Mouse (Mus musculus) ES-E14 (cell line): ENCODE measurements around the gene Pigs.

ENCODE experiments used
- CHD2 ChIP-seq: IDR thresholded peaks from 2 replicates; pipeline ENCODE4 v1.6.1; 2014; ENCODE audit warnings: mild to moderate bottlenecking, low read depth, low read length, inconsistent platforms
- HCFC1 ChIP-seq: IDR thresholded peaks from 2 replicates; pipeline ENCODE4 v1.6.1; 2012; ENCODE audit warnings: low read length, inconsistent platforms, borderline replicate concordance; ENCODE audit not compliant: insufficient read depth
- MAFK ChIP-seq: IDR thresholded peaks from 2 replicates; pipeline ENCODE4 v1.6.1; 2014; ENCODE audit warnings: mild to moderate bottlenecking, low read depth, low read length, inconsistent platforms; ENCODE audit not compliant: insufficient read depth
- ZC3H11A ChIP-seq: IDR thresholded peaks from 2 replicates; pipeline ENCODE4 v1.6.1; 2012; ENCODE audit warnings: low read depth, mild to moderate bottlenecking, inconsistent platforms, low read length, borderline replicate concordance
- ZNF384 ChIP-seq: IDR thresholded peaks from 2 replicates; pipeline ENCODE4 v1.6.1; 2012; ENCODE audit warnings: low read depth, low read length, inconsistent platforms

- TF ChIP-seq MAFK = no peak
- no peak for TF ChIP-seq ZNF384
- no peak for TF ChIP-seq HCFC1
- no peak for TF ChIP-seq CHD2
- TF ChIP-seq ZC3H11A = no peak
These were observed 9.8 kb upstream of the Pigs start for GRCm38 (mm10) chr11:78318411-78318810.
